Mouse (Mus musculus) heart, postnatal 0 days (tissue): Measurements from ENCODE around the gene Scrn2.

Source experiments
- CTCF ChIP-seq: IDR thresholded peaks from 2 replicates; pipeline ENCODE4 v1.5.1; 2016; ENCODE audit warnings: antibody characterized with exemption, control low read depth, low read depth
- EP300 ChIP-seq: IDR thresholded peaks from 2 replicates; pipeline ENCODE4 v1.6.1; 2016; ENCODE audit warnings: antibody characterized with exemption, low read depth

DNA sequence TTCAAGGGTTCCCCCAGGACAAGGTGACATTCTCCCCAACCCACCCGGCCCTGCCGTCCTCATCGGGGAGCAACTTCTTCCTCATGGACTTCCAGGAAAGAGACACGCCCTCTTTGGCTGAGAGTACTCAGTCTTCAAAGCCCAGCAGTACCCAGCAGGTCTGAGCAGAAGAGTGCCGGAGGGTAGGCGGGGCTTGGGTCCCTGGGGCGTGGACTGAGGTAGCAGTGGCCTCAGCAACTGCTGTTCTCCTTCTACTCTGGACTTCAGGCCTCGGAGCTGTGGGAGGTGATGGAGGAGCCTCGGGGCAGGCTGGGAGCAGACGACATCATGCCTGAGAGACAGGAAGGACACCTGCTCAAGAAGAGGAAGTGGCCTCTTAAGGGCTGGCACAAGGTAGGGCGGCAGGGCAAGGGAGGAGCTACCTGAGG lies 22.5 kb downstream of the Scrn2 start:
- TF ChIP-seq CTCF (no peak), EP300 (no peak)
